Mouse (Mus musculus) testis, adult 2 months (tissue): Measurements from ENCODE around the gene Cblc.

Source experiments
- CTCF ChIP-seq: fragments of 200-500 bp; IDR thresholded peaks from 2 replicates; pipeline ENCODE4 v1.5.1; 2012; ENCODE audit warnings: low read depth, mild to moderate bottlenecking, inconsistent platforms, low read length, moderate library complexity; ENCODE audit not compliant: control insufficient read depth, insufficient read depth, insufficient replicate concordance
- POLR2A ChIP-seq: fragments of 200-500 bp; IDR thresholded peaks from 2 replicates; pipeline ENCODE4 v1.6.1; 2012; ENCODE audit warnings: low read depth, mild to moderate bottlenecking, inconsistent platforms, low read length, moderate library complexity; ENCODE audit not compliant: control insufficient read depth

DNA sequence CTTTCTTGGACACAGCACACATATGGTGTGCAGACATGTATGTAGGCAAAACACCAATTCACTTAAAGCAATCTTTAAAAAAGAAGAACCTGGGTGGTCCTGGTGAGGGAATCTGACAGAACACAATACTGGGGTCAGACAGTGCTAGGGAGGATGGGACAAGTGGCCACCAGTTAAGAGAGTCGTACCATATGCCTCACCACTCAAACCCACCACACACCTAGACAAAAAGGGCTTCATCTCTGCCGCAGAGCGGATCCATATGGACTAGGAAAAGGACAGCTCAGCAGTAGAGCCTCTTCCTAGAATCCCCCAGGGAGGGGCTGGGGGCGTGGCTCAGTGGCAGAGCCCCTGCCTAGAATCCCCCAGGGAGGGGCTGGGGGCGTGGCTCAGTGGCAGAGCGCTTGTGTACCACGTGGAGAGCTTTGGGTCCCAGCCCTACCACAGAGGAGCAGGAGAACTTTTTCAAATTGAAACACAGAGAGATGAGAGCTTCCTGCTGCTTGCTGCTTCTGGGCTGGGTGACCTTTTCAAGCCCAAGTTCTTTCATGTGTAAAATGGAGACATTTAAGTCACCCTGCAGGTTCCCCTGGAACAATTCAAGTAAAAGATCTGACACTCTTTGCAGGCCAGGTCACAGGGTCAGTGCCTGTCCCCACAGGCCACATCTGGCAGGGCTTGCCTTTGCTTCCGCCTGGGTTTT, 55.1 kb downstream of the Cblc start:
- TF ChIP-seq CTCF (no peak), POLR2A (no peak)
